Mouse (Mus musculus) midbrain, embryonic 10.5 days (tissue): ENCODE measurements around the gene Bad. TPM values are rescaled to one million over a fixed set of nuclear protein-coding genes. Genes with fewer than 3 reads are reported as not detected.
"Not testable (repeated sequence)": the region's sequence is repeated elsewhere in the genome, so short reads cannot be mapped to it uniquely, and the experiment has no call there.

Experiments used
- DNase-seq: peaks from one replicate; pipeline ENCODE4 v3.0.0-alpha.2; 2017; ENCODE audit warnings: low spot score
- H3K27ac ChIP-seq: fragments of 300-500 bp; sonication (generic); replicated peaks from 2 replicates; pipeline ENCODE4 v1.5.1; 2016; ENCODE audit warnings: mild to moderate bottlenecking
- H3K27me3 ChIP-seq: fragments of 300-500 bp; sonication (generic); 2 replicates; pipeline ENCODE4 v1.6.1; 2016; ENCODE audit warnings: low read depth, mild to moderate bottlenecking; ENCODE audit not compliant: poor library complexity, severe bottlenecking
- H3K36me3 ChIP-seq: fragments of 300-500 bp; sonication (generic); 2 replicates; pipeline ENCODE4 v1.6.1; 2016; ENCODE audit warnings: mild to moderate bottlenecking, moderate library complexity
- H3K4me1 ChIP-seq: fragments of 300-500 bp; sonication (generic); 2 replicates; pipeline ENCODE4 v1.6.1; 2016
- H3K4me3 ChIP-seq: fragments of 300-500 bp; sonication (generic); 2 replicates; pipeline ENCODE4 v1.5.1; 2016; ENCODE audit warnings: mild to moderate bottlenecking, moderate library complexity
- H3K9me3 ChIP-seq: fragments of 300-500 bp; sonication (generic); replicated peaks from 2 replicates; pipeline ENCODE4 v1.6.1; 2016; ENCODE audit warnings: mild to moderate bottlenecking
- WGBS: fragments of 180-500 bp; shearing (Covaris S2); methylation state at CpG from one replicate; pipeline ENCODE4 v1.1.7; 2016; 5-methylcytosine and 5-hydroxymethylcytosine counted together
- polyA plus RNA-seq: library from polyadenylated mRNA; unstranded; fragments of >200 nt; fragmentation: Nextera tagmentation; extraction: Ambion mirVana; gene quantifications from 2 replicates; pipeline ENCODE4 v1.2.1, GENCODE M21; 2016

Bad gene
- 66.6 and 69.8 TPM in 2 replicates for polyA plus RNA-seq

- Histone ChIP-seq H3K9me3 (no peaks in the 10 kb centered on the region), H3K4me1 (peaks cover 44% of the 10 kb centered on the region), H3K36me3 (peaks cover 17% of the 10 kb centered on the region), H3K4me3 (peak within 1 kb of the TSS; percentile 87), H3K27ac (peak within 1 kb of the TSS; percentile 95), H3K27me3 (peaks cover 25% of the 10 kb centered on the region)
- DNase-seq: peak; percentile 95
- WGBS: under 1% methylated on average over 83 of the region's 83 CpGs
Observed at GRCm38 (mm10) chr19:6941372-6942248, at the start of gene Bad. TSS of gene Bad (plus strand) at chr19:6941861.

GRCm38 (mm10) chr19:6892512-6892911, 49.1 kb upstream of the Bad start:
- no peaks in the 10 kb centered on the region for H3K27me3 ChIP-seq
- DNase-seq: no peak
- 70% methylated on average over 4 of the region's 4 CpGs for WGBS
- H3K9me3 ChIP-seq: peaks cover 8% of the 10 kb centered on the region; the same call in 1 of the 2 replicates
- no peak overlapping the region for H3K4me3 ChIP-seq
- H3K36me3 ChIP-seq: no peaks in the 10 kb centered on the region
- H3K27ac ChIP-seq: no peak overlapping the region
- no peaks in the 10 kb centered on the region for H3K4me1 ChIP-seq

- Histone ChIP-seq H3K27me3 (no peaks in the 10 kb centered on the region), H3K27ac (no peak overlapping the region), H3K4me1 (no peaks in the 10 kb centered on the region), H3K4me3 (no peak overlapping the region), H3K9me3 (peaks cover 8% of the 10 kb centered on the region; the same call in 1 of the 2 replicates), H3K36me3 (no peaks in the 10 kb centered on the region)
- no peak for DNase-seq
- WGBS: 93% methylated on average over 14 of the region's 14 CpGs
Observed at GRCm38 (mm10) chr19:6893731-6894451, 47.8 kb upstream of the Bad start.

- DNase-seq, H3K4me3 ChIP-seq, H3K4me1 ChIP-seq, H3K27ac ChIP-seq, H3K36me3 ChIP-seq, H3K27me3 ChIP-seq: not testable (repeated sequence)
- H3K9me3 ChIP-seq: peaks cover 16% of the 10 kb centered on the region; the same call in 1 of the 2 replicates
- 94% methylated on average over 18 of the region's 18 CpGs for WGBS
Observed at GRCm38 (mm10) chr19:6895608-6896305, 45.9 kb upstream of the Bad start.

GRCm38 (mm10) chr19:6899641-6900040, 42.0 kb upstream of the Bad start:
- H3K4me1 ChIP-seq: no peaks in the 10 kb centered on the region
- WGBS: 86% methylated on average over 4 of the region's 4 CpGs
- peaks cover 9% of the 10 kb centered on the region for H3K36me3 ChIP-seq
- H3K4me3 ChIP-seq: no peak overlapping the region
- H3K27me3 ChIP-seq: no peaks in the 10 kb centered on the region
- H3K27ac ChIP-seq: no peak overlapping the region
- DNase-seq: no peak
- H3K9me3 ChIP-seq: peaks cover 16% of the 10 kb centered on the region; the same call in 1 of the 2 replicates

- no peak for DNase-seq
- no peak overlapping the region for H3K27ac ChIP-seq
- WGBS: 92% methylated on average over 1 of the region's 1 CpGs
- peaks cover 6% of the 10 kb centered on the region for H3K4me1 ChIP-seq
- H3K4me3 ChIP-seq: no peak overlapping the region
- peaks cover 35% of the 10 kb centered on the region for H3K36me3 ChIP-seq
- H3K27me3 ChIP-seq: no peaks in the 10 kb centered on the region
- H3K9me3 ChIP-seq: 0 out of 2 replicates have a peak, but pooled peaks cover 8% of the 10 kb centered on the region
Observed at GRCm38 (mm10) chr19:6903031-6903430, 38.6 kb upstream of the Bad start.

GRCm38 (mm10) chr19:6904846-6905245, 36.8 kb upstream of the Bad start:
- Histone ChIP-seq H3K9me3 (0 out of 2 replicates have a peak, but pooled peaks cover 7% of the 10 kb centered on the region), H3K36me3 (peaks cover 35% of the 10 kb centered on the region), H3K27ac (no peak overlapping the region), H3K27me3 (no peaks in the 10 kb centered on the region), H3K4me1 (peaks cover 22% of the 10 kb centered on the region), H3K4me3 (no peak overlapping the region)
- DNase-seq: no peak
- WGBS: 79% methylated on average over 2 of the region's 2 CpGs

GRCm38 (mm10) chr19:6905498-6906159, 36.0 kb upstream of the Bad start:
- 91% methylated on average over 11 of the region's 11 CpGs for WGBS
- no peak for DNase-seq
- Histone ChIP-seq H3K27ac (no peak overlapping the region), H3K4me1 (peaks cover 24% of the 10 kb centered on the region), H3K4me3 (no peak overlapping the region), H3K27me3 (no peaks in the 10 kb centered on the region), H3K9me3 (no peaks in the 10 kb centered on the region), H3K36me3 (peaks cover 35% of the 10 kb centered on the region)

- no peak overlapping the region for H3K27ac ChIP-seq
- WGBS: 85% methylated on average over 3 of the region's 3 CpGs
- H3K36me3 ChIP-seq: peaks cover 39% of the 10 kb centered on the region
- H3K4me3 ChIP-seq: no peak overlapping the region
- H3K27me3 ChIP-seq: no peaks in the 10 kb centered on the region
- no peak for DNase-seq
- H3K9me3 ChIP-seq: no peaks in the 10 kb centered on the region
- H3K4me1 ChIP-seq: peaks cover 28% of the 10 kb centered on the region
Observed at GRCm38 (mm10) chr19:6906199-6906598, 35.5 kb upstream of the Bad start.

- Histone ChIP-seq H3K9me3 (no peaks in the 10 kb centered on the region), H3K4me1 (peaks cover 34% of the 10 kb centered on the region), H3K36me3 (peaks cover 48% of the 10 kb centered on the region), H3K4me3 (no peak overlapping the region), H3K27me3 (no peaks in the 10 kb centered on the region), H3K27ac (no peak overlapping the region)
- WGBS: 92% methylated on average over 8 of the region's 8 CpGs
- DNase-seq: no peak
Observed at GRCm38 (mm10) chr19:6907094-6907493, 34.6 kb upstream of the Bad start.

GRCm38 (mm10) chr19:6907811-6908540, 33.7 kb upstream of the Bad start:
- 88% methylated on average over 7 of the region's 7 CpGs for WGBS
- H3K4me1 ChIP-seq: peaks cover 34% of the 10 kb centered on the region
- no peak overlapping the region for H3K27ac ChIP-seq
- no peaks in the 10 kb centered on the region for H3K9me3 ChIP-seq
- H3K36me3 ChIP-seq: peaks cover 57% of the 10 kb centered on the region
- peak overlapping the region; percentile 82 for H3K4me3 ChIP-seq
- no peak for DNase-seq
- no peaks in the 10 kb centered on the region for H3K27me3 ChIP-seq
